Mouse (Mus musculus) hindbrain, embryonic 11.5 days (tissue): ENCODE results near the gene Glp1r. TPM values are rescaled to one million over a fixed set of nuclear protein-coding genes. Genes with fewer than 3 reads are reported as not detected.
A peak's percentile ranks its signal among the peaks of the same experiment; 100 is the strongest.

Source experiments
- ATAC-seq: fragments of 200-750 bp; cut with Nextera tagmentation; 2 replicates; pipeline ENCODE4 v1.8.0; 2017; ENCODE audit warnings: mild to moderate bottlenecking, moderate TSS enrichment, moderate library complexity; ENCODE audit not compliant: low FRiP score
- DNase-seq: peaks from one replicate; pipeline ENCODE4 v3.0.0-alpha.2; 2015; ENCODE audit warnings: low spot score
- H3K27ac ChIP-seq: fragments of 300-500 bp; sonication (generic); 2 replicates; pipeline ENCODE4 v1.5.1; 2014; ENCODE audit warnings: mild to moderate bottlenecking, low read depth, low read length
- H3K27me3 ChIP-seq: fragments of 300-500 bp; sonication (generic); 2 replicates; pipeline ENCODE4 v1.6.1; 2014; ENCODE audit warnings: mild to moderate bottlenecking, low read length, moderate library complexity, mixed read lengths; ENCODE audit not compliant: control insufficient read depth, insufficient read depth
- H3K36me3 ChIP-seq: fragments of 300-500 bp; sonication (generic); 2 replicates; pipeline ENCODE4 v1.6.1; 2014; ENCODE audit warnings: mild to moderate bottlenecking, low read length, moderate library complexity, mixed read lengths; ENCODE audit not compliant: control insufficient read depth, insufficient read depth
- H3K4me1 ChIP-seq: fragments of 300-500 bp; sonication (generic); replicated peaks from 2 replicates; pipeline ENCODE4 v1.6.1; 2014; ENCODE audit warnings: low read length, mixed read lengths; ENCODE audit not compliant: control insufficient read depth, insufficient read depth
- H3K4me2 ChIP-seq: fragments of 300-500 bp; sonication (generic); replicated peaks from 2 replicates; pipeline ENCODE4 v1.6.1; 2014; ENCODE audit warnings: mild to moderate bottlenecking, low read depth, low read length
- H3K4me3 ChIP-seq: fragments of 300-500 bp; sonication (generic); 2 replicates; pipeline ENCODE4 v1.5.1; 2014; ENCODE audit warnings: low read depth, low read length
- H3K9ac ChIP-seq: fragments of 300-500 bp; sonication (generic); 2 replicates; pipeline ENCODE4 v1.6.1; 2014; ENCODE audit warnings: low read depth, low read length
- H3K9me3 ChIP-seq: fragments of 300-500 bp; sonication (generic); 2 replicates; pipeline ENCODE4 v1.6.1; 2016; ENCODE audit warnings: low read length; ENCODE audit not compliant: control insufficient read depth
- WGBS: fragments of 180-500 bp; shearing (Covaris S2); extraction: QIAGEN DNeasy Blood & Tissue Kit; methylation state at CpG from one replicate; pipeline ENCODE4 v1.1.7; 2014; 5-methylcytosine and 5-hydroxymethylcytosine counted together
- polyA plus RNA-seq: library from polyadenylated mRNA; unstranded; fragments of >200 nt; fragmentation: Nextera tagmentation; extraction: Ambion mirVana; gene quantifications from 2 replicates; pipeline ENCODE4 v1.2.1, GENCODE M21; 2014

Gene Glp1r
- polyA plus RNA-seq, 1 experiment from 2014 or later, result 0.23 TPM

DNA sequence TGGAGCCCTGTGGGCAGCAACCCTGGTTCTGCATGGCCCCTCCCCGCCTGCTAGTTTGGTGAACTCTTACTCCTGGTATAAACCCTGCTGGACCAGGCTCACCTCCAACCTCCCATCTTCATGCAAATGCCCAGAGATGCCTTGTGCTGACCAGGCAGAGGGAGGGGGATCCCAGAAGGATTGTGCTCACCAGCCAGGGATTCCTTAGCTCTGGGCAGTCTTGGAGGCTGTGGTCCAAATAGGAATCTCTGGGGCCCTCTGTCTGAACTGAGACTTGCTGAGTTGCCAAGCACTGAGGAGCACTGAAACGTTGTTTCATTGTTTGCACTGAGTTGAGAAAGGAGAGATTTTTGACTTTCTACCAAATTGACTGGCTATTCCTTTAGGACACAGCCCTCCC is 61.3 kb downstream of the Glp1r start:
- H3K36me3 ChIP-seq, result no peaks in the 10 kb centered on the region
- H3K9ac ChIP-seq, result no peak overlapping the region
- no peak overlapping the region for H3K4me3 ChIP-seq
- no peaks in the 10 kb centered on the region for H3K9me3 ChIP-seq
- no peak overlapping the region for H3K27ac ChIP-seq
- no peaks in the 10 kb centered on the region for H3K27me3 ChIP-seq
- 46% methylated on average over 2 of the region's 2 CpGs for WGBS
- DNase-seq, result no peak
- H3K4me1 ChIP-seq, result 0 out of 2 replicates have a peak, but pooled peaks cover 2% of the 10 kb centered on the region
- H3K4me2 ChIP-seq, result no peak overlapping the region
- ATAC-seq, result no peak

DNA sequence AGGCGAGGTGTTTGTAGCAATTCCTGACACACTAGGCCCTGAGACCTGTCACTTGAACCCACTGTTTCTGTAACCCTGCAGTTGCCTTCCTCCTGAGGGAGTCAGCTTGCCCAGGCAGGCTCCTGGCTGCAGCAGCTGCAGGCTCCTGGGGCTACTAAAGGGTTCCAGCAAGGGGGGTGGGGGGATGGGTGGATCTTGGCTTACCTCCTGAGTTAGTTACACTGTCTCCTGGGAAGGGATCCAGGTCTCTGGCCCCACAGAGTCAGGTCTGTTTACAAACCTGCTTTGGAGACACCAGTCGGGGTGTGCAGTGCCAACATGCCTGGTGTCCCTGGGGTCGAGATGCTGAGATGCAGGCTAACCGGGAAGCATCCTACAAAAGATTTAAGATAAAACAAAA is 68.4 kb downstream of the Glp1r start:
- Histone ChIP-seq H3K36me3 (no peaks in the 10 kb centered on the region), H3K4me3 (no peak overlapping the region), H3K4me2 (no peak overlapping the region), H3K27ac (no peak overlapping the region), H3K9ac (no peak overlapping the region), H3K4me1 (no peaks in the 10 kb centered on the region), H3K9me3 (no peaks in the 10 kb centered on the region), H3K27me3 (no peaks in the 10 kb centered on the region)
- DNase-seq (no peak), ATAC-seq (no peak)
- 59% methylated on average over 4 of the region's 4 CpGs for WGBS

DNA sequence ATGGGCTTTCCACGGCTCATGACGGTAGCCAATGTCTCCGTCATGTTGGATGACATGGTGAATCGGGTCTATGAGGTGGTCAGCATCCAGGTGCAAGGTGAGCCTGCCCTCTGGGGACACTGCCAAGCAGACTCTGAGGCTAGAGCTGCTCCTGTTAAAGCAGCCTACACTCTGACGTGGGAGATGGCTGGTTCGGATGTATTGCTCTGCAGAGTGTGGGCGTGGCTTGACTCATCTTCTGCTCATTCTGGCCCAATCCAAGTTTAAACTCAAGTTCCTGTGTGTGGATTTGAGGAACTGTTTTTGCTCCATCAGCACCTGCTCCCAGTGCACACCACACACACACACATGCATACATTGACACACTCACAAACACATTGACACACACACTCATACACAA is 70.3 kb downstream of the Glp1r start:
- ATAC-seq, result no peak
- 88% methylated on average over 7 of the region's 7 CpGs for WGBS
- no peak for DNase-seq
- Histone ChIP-seq H3K9ac (no peak overlapping the region), H3K9me3 (no peaks in the 10 kb centered on the region), H3K4me1 (no peaks in the 10 kb centered on the region), H3K4me3 (no peak overlapping the region), H3K27me3 (no peaks in the 10 kb centered on the region), H3K36me3 (no peaks in the 10 kb centered on the region), H3K27ac (no peak overlapping the region), H3K4me2 (no peak overlapping the region)

DNA sequence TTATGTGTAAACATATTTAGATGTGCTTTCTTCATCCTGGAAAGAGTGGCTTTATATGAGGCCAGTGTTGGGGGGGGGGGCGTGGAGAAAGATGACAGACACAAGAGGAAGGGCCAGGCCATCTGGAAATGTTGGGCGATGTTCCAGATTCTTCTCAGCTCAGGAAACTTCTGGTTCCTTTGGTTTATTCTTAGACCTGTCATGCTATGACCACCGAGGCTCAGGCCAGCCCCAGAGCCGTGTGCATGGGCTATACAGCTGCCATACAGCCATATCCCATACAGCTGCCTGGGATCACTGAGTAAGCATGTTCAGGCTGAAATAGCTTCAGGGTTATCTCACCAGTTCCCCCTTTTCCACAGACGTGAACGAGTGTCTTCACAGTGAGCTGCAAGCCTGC is 71.7 kb downstream of the Glp1r start:
- H3K9ac ChIP-seq, result no peak overlapping the region
- no peaks in the 10 kb centered on the region for H3K9me3 ChIP-seq
- no peak overlapping the region for H3K4me3 ChIP-seq
- H3K27me3 ChIP-seq, result no peaks in the 10 kb centered on the region
- H3K4me1 ChIP-seq, result no peaks in the 10 kb centered on the region
- 88% methylated on average over 6 of the region's 6 CpGs for WGBS
- no peak overlapping the region for H3K27ac ChIP-seq
- H3K36me3 ChIP-seq, result no peaks in the 10 kb centered on the region
- ATAC-seq (no peak), DNase-seq (no peak)
- H3K4me2 ChIP-seq, result no peak overlapping the region

DNA sequence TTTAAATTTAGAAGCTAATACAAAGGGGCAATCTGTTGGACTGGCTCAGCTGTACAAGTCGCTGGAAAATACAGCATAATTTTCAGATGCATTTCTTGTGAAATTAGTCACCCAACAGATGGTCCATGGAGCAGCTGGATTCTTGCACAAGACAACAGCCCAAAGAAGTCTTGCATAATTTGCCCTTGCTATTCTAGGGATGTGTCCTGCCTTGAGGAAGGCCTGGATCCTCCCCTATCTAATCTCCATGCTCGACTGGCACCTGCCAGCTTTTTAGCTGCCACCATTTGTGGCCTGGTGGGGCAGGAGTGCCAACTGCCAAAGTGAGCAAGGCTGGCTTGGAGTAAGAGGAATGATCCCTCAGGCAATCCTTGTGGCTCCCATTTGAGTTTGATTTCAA is 75.7 kb downstream of the Glp1r start:
- DNase-seq, result no peak
- no peak overlapping the region for H3K4me3 ChIP-seq
- H3K4me2 ChIP-seq, result no peak overlapping the region
- no peaks in the 10 kb centered on the region for H3K36me3 ChIP-seq
- ATAC-seq, result no peak
- H3K27me3 ChIP-seq, result no peaks in the 10 kb centered on the region
- H3K4me1 ChIP-seq, result no peaks in the 10 kb centered on the region
- no peak overlapping the region for H3K27ac ChIP-seq
- no peak overlapping the region for H3K9ac ChIP-seq
- 82% methylated on average over 2 of the region's 2 CpGs for WGBS
- H3K9me3 ChIP-seq, result no peaks in the 10 kb centered on the region

DNA sequence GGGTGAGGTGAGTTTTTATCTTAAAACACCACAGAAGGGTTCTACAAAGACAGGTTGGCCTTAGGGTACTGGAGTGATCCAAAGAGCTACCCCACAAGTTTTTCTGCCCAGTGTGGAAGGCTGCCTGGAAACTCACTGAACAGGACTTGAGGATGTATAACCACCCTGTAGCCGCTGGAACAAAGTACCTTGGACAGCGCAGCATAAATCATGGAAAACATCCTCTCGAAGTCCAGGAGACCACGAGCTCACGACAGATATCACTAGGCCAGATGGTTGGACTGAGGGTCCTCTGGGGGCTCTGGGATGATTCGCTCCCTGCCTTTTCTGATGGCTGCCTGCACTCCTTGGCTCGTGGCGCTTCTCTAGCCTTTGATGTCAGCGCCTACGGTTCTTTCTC is 76.9 kb downstream of the Glp1r start:
- Histone ChIP-seq H3K9ac (no peak overlapping the region), H3K9me3 (no peaks in the 10 kb centered on the region), H3K4me3 (no peak overlapping the region), H3K4me1 (no peaks in the 10 kb centered on the region), H3K27ac (no peak overlapping the region), H3K36me3 (no peaks in the 10 kb centered on the region), H3K4me2 (no peak overlapping the region), H3K27me3 (no peaks in the 10 kb centered on the region)
- DNase-seq (no peak), ATAC-seq (no peak)
- 79% methylated on average over 10 of the region's 10 CpGs for WGBS

DNA sequence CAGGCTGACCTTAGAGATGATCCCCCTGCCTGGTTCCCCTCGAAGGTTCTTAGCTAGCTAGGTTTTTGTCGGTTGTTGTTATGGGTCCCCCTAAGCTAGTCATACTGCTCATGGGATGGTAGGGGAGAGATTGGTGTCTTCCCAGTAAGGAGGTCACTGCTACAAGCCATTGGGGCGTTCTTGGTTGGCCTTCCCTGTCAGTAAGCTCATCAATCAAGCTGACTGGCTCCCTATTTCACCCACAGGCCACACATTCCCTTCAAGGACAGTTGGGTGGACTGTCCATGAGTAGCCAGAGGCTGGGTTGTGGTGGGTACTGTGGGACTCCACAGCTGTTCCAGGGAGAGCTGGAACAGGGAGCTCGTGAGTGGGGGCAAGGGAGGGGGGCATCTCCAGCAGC is 81.9 kb downstream of the Glp1r start:
- DNase-seq (no peak), ATAC-seq (no peak)
- H3K4me1 ChIP-seq, result no peaks in the 10 kb centered on the region
- H3K36me3 ChIP-seq, result no peaks in the 10 kb centered on the region
- H3K9me3 ChIP-seq, result no peaks in the 10 kb centered on the region
- H3K27me3 ChIP-seq, result no peaks in the 10 kb centered on the region
- H3K9ac ChIP-seq, result no peak overlapping the region
- H3K27ac ChIP-seq, result no peak overlapping the region
- H3K4me2 ChIP-seq, result no peak overlapping the region
- H3K4me3 ChIP-seq, result no peak overlapping the region
- 69% methylated on average over 4 of the region's 4 CpGs for WGBS

DNA sequence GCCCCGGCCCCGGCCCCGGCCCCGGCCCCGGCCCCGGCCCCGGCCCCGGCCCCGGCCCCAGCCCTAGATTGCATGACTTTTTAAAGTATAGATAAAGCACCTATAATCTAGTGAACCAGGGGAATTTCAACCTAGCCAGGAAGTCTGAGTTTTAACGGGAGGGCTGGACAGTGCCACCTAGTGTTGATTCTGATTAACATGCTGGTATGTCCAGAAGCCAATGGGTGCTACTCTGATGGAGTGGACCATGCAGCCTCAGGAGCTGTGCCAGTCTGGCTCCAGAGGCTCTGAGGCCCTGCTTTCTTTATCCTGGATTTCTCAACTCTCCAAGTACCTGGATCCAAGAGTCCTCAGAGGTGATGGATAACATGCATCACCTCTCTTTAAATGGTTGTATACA is 88.6 kb downstream of the Glp1r start:
- no peak overlapping the region for H3K27ac ChIP-seq
- no peaks in the 10 kb centered on the region for H3K27me3 ChIP-seq
- no peak for ATAC-seq
- H3K9me3 ChIP-seq, result no peaks in the 10 kb centered on the region
- H3K36me3 ChIP-seq, result no peaks in the 10 kb centered on the region
- no peaks in the 10 kb centered on the region for H3K4me1 ChIP-seq
- peak; percentile 55 for DNase-seq
- 81% methylated on average over 10 of the region's 10 CpGs for WGBS
- H3K9ac ChIP-seq, result no peak overlapping the region
- H3K4me3 ChIP-seq, result no peak overlapping the region
- no peak overlapping the region for H3K4me2 ChIP-seq
